Mouse (Mus musculus) liver, adult 2 months (tissue): ENCODE measurements at regions not wholly inside any gene's neighbourhood (a gene's known extent, or its start where the extent isn't known, plus 50 kb on each side); places are given as distances from the start of the nearest gene placed in this dataset.
"Not testable (repeated sequence)": the region's sequence is repeated elsewhere in the genome, so short reads cannot be mapped to it uniquely, and the experiment has no call there.

Source experiments
- DNase-seq: peaks from one replicate; pipeline ENCODE4 v3.0.0-alpha.2; 2011; ENCODE audit warnings: low read depth, low spot score; ENCODE audit errors: extremely low read depth
- H3K27ac ChIP-seq: fragments of 200-500 bp; replicated peaks from 2 replicates; pipeline ENCODE4 v1.5.1; 2012; ENCODE audit warnings: low read depth, mild to moderate bottlenecking, control low read depth, inconsistent platforms, low read length; ENCODE audit not compliant: insufficient read depth
- H3K27me3 ChIP-seq: fragments of 200-500 bp; 2 replicates; pipeline ENCODE4 v1.6.1; 2012; ENCODE audit warnings: mild to moderate bottlenecking, moderate library complexity, low read length, inconsistent platforms; ENCODE audit not compliant: control insufficient read depth, insufficient read depth
- H3K36me3 ChIP-seq: fragments of 200-500 bp; 2 replicates; pipeline ENCODE4 v1.6.1; 2012; ENCODE audit warnings: low read length, inconsistent platforms; ENCODE audit not compliant: control insufficient read depth, insufficient read depth
- H3K4me1 ChIP-seq: fragments of 200-500 bp; 2 replicates; pipeline ENCODE4 v1.6.1; 2011; ENCODE audit warnings: low read length; ENCODE audit not compliant: control insufficient read depth, insufficient read depth
- H3K4me3 ChIP-seq: fragments of 200-500 bp; 2 replicates; pipeline ENCODE4 v1.5.1; 2011; ENCODE audit warnings: low read depth, mild to moderate bottlenecking, control low read depth, low read length, moderate library complexity; ENCODE audit not compliant: insufficient read depth
- H3K79me2 ChIP-seq: fragments of 200-500 bp; 2 replicates; pipeline ENCODE4 v1.6.1; 2012; ENCODE audit warnings: inconsistent platforms, mild to moderate bottlenecking, low read length, moderate library complexity; ENCODE audit not compliant: control insufficient read depth, insufficient read depth
- H3K9ac ChIP-seq: fragments of 200-500 bp; 2 replicates; pipeline ENCODE4 v1.6.1; 2012; ENCODE audit warnings: low read depth, mild to moderate bottlenecking, control low read depth, inconsistent platforms, low read length
- CTCF ChIP-seq: fragments of 200-500 bp; IDR thresholded peaks from 2 replicates; pipeline ENCODE4 v1.5.1; 2011; ENCODE audit warnings: low read depth, low read length, control low read depth
- POLR2A ChIP-seq: fragments of 200-500 bp; IDR thresholded peaks from 2 replicates; pipeline ENCODE4 v1.6.1; 2011; ENCODE audit warnings: low read length, control low read depth; ENCODE audit not compliant: insufficient read depth; ENCODE audit errors: extremely low read depth
- WGBS: fragments of 180-500 bp; shearing (Covaris S2); methylation state at CpG from one replicate; pipeline ENCODE4 v1.1.7; 2018; 5-methylcytosine and 5-hydroxymethylcytosine counted together

DNA sequence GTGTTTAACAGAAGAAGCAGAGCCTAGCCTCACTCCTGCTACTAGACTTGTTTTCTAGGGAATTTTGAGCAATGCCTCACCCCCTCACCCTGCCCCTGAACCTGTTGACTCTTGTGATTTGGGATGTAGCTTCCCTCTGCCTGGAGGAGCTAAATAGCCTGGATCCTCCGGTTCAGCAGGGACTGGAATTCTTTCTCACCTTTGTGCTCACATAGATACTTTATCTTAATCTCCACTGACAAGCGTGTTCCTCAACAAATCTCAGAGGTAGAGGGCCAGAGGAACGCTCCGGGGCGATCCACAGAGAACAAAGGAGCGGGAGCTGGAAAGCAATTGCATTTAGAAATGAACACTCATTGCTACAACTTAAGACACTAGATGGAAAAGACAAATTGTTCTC, 85.6 kb upstream of the Usp25 start:
- no peak overlapping the region for H3K4me3 ChIP-seq
- no peaks in the 10 kb centered on the region for H3K79me2 ChIP-seq
- DNase-seq = no peak
- no peaks in the 10 kb centered on the region for H3K27me3 ChIP-seq
- TF ChIP-seq POLR2A (no peak), CTCF (no peak)
- H3K36me3 ChIP-seq = no peaks in the 10 kb centered on the region
- 52% methylated on average over 6 of the region's 6 CpGs for WGBS
- no peak overlapping the region for H3K9ac ChIP-seq
- H3K4me1 ChIP-seq = no peaks in the 10 kb centered on the region
- no peak overlapping the region for H3K27ac ChIP-seq

DNA sequence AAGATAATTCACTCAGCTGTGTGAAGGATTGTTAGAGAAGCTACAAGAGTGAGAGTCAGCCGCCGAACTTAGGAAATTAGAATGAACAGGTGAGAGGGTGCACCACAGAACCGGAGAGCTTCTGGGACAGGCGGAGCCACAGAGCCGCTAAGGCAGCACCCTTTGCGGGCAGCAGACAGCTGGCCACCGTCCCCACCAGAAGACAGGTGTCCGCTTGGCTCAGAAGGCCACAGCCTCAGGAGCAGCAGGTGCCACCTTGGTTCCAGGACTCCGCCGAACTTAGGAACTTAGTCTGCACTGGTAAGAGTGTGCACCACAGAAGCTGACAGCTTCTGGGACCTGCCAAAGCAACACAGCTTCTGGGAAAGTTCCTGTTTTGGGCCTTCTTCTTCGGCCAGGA, 93.4 kb upstream of the Usp25 start:
- H3K27ac ChIP-seq, H3K79me2 ChIP-seq, H3K4me3 ChIP-seq, DNase-seq, H3K4me1 ChIP-seq, H3K9ac ChIP-seq, H3K27me3 ChIP-seq, H3K36me3 ChIP-seq: not testable (repeated sequence)
- 90% methylated on average over 11 of the region's 11 CpGs for WGBS

DNA sequence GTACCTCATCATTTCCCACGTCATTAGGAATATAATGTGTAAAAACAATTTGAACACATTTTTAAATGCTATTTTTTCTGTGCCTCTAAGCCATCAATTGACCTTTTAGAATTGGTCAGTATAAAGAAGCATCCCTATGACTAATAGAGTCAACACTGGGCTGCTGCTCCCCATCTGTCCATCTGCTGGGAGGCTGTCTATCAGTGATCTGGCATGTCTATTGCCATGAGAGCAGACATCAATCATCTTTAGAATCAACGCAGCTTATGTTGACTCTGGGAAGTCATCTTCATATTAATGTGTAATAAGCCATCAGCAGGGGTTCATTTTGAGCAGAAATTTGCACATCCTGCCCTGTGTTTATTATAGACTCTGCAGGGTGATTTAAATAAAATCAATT, 94.9 kb upstream of the Usp25 start:
- H3K27me3 ChIP-seq = no peaks in the 10 kb centered on the region
- DNase-seq = no peak
- H3K4me1 ChIP-seq = no peaks in the 10 kb centered on the region
- no peak overlapping the region for H3K9ac ChIP-seq
- no peaks in the 10 kb centered on the region for H3K36me3 ChIP-seq
- WGBS = 77% methylated on average over 2 of the region's 2 CpGs
- TF ChIP-seq POLR2A (no peak), CTCF (no peak)
- H3K79me2 ChIP-seq = no peaks in the 10 kb centered on the region
- no peak overlapping the region for H3K27ac ChIP-seq
- no peak overlapping the region for H3K4me3 ChIP-seq

DNA sequence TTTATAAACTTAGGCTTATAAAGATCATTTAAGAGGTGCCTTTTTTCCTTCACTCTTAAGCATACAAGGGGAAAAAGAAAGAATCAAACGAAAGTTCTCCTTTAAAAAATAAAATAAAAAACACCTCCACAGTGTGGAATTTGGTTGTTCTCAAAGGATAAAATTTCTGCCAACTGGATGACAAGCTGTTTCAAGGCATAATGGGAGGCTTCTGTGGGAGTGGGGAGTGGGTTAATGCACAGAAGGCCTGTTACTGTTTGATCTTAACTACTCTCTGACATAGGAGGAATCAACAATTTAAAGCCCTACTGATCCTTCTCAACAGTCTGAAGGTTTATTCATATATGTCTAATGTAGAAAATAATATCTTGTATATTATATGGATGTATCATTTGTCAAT, 99.2 kb upstream of the Usp25 start:
- no peaks in the 10 kb centered on the region for H3K36me3 ChIP-seq
- H3K27ac ChIP-seq = no peak overlapping the region
- H3K9ac ChIP-seq = no peak overlapping the region
- H3K79me2 ChIP-seq = no peaks in the 10 kb centered on the region
- 63% methylated on average over 1 of the region's 1 CpGs for WGBS
- no peak overlapping the region for H3K4me3 ChIP-seq
- no peak for DNase-seq
- H3K4me1 ChIP-seq = no peaks in the 10 kb centered on the region
- H3K27me3 ChIP-seq = no peaks in the 10 kb centered on the region
- TF ChIP-seq POLR2A = no peak
- no peak for TF ChIP-seq CTCF

DNA sequence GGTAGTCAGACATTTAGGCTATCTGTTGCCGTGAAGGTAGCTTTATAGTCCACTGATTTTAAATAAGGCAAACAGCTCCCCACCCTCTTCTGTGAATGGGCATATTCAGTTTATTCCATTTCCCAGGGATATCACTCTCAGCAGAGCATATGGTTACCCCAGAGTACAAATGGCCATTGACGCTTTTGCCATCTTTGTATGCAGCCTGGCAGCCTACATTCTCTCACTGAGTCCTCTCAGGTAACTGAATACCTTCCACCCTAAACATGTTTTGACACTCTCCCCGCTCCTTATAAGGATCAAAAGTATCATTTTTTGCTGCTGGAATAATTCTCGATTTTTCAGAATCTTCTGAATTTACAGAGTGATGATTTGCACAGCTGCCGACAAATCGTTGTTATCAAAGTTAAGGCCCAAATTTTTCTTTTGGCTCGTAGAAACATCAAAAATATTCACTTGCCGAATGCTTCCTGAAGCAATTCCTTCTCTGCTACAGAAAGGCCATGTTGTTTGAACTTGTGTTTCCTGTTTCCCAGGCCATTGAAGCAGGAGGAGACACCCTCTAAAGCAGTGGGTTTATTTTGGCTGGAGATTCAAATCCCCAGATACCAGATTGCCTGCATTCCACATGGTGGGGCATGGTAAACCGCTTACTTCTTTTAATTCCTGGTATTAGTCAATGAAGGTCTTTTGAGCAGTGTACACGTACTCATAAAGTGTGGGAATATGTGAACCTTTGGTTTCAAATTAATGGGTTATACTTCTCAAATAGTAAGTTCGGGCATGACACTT, 108.1 kb upstream of the Usp25 start:
- TF ChIP-seq POLR2A (no peak), CTCF (no peak)
- H3K9ac ChIP-seq = no peak overlapping the region
- 84% methylated on average over 11 of the region's 11 CpGs for WGBS
- H3K79me2 ChIP-seq = no peaks in the 10 kb centered on the region
- no peaks in the 10 kb centered on the region for H3K4me1 ChIP-seq
- no peaks in the 10 kb centered on the region for H3K36me3 ChIP-seq
- no peak overlapping the region for H3K27ac ChIP-seq
- DNase-seq = no peak
- no peak overlapping the region for H3K4me3 ChIP-seq
- H3K27me3 ChIP-seq = no peaks in the 10 kb centered on the region

DNA sequence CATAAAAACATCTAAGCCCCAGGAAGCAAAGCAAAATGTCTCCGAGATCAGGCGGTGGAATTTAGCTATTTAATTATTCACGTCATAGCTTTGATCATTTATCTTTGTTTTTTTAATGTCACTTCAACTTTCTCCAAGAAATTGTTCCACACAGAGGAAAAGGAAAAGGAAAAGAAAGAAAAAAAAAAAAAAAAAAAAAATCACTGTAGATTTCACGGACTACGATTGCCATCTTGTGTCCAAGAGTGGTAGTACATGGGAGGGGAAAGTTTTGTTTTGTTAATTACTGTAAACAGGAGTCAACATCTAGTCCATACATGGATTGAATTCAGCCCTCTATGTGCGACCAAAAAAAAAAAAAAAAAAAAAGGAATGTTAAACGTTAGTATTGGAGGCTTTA, 114.4 kb upstream of the Usp25 start:
- DNase-seq = peak; percentile 6

More for the DNA sequence above, 114.4 kb upstream of the Usp25 start:
- Histone ChIP-seq H3K27me3 (no peaks in the 10 kb centered on the region), H3K27ac (no peak overlapping the region), H3K79me2 (no peaks in the 10 kb centered on the region), H3K36me3 (no peaks in the 10 kb centered on the region), H3K4me1 (no peaks in the 10 kb centered on the region), H3K9ac (no peak overlapping the region), H3K4me3 (no peak overlapping the region)
- WGBS = 16% methylated on average over 7 of the region's 7 CpGs
- TF ChIP-seq POLR2A (no peak), CTCF (peak; percentile 29; the same call in 1 of the 2 replicates)
